Mouse (Mus musculus) left cerebral cortex, postnatal 14 days (tissue): ENCODE measurements around the gene Tnfsf8. TPM values are rescaled to one million over a fixed set of nuclear protein-coding genes. Genes with fewer than 3 reads are reported as not detected.
A peak's percentile ranks its signal among the peaks of the same experiment; 100 is the strongest.

Source experiments
- DNase-seq, 2 experiments: peaks; one replicate each; pipeline ENCODE4 v3.0.0; 2021 to 2022; ENCODE audit warnings: low spot score in 2 of 2, mixed read lengths in 1 of 2
- intact Hi-C: fragments of 180-260 bp; cut with DNase I; formaldehyde crosslinking; loops from one replicate; pipeline ENCODE4 v1.15.1; 2025
- total RNA-seq, 2 experiments: library from RNA; stranded (reverse); gene quantifications; 2 replicates each; pipeline ENCODE4 v1.2.3; 2021

The Tnfsf8 gene
- total RNA-seq, 2 experiments from 2014 or later: not detected

- DNase-seq: no peak
- intact Hi-C loops: loop anchor here (10.0 kb wide), 1 partner anchor 352 kb away; the partner anchor contains the start of gene Whrn
Observed at GRCm38 (mm10) chr4:63846881-63847597, 14.1 kb downstream of the Tnfsf8 start.

- intact Hi-C loops: loop anchor here (10.0 kb wide), 1 partner anchor 351 kb away; the partner anchor contains the start of gene Whrn
- no peak for DNase-seq
Observed at GRCm38 (mm10) chr4:63845760-63846159, 15.4 kb downstream of the Tnfsf8 start.

- peak; percentile 29 to 57 for DNase-seq
- intact Hi-C loops: loop anchor here (5.0 to 10.0 kb wide), 2 partner anchors 349 to 427 kb away; partner anchors contain the start of gene Whrn
Observed at GRCm38 (mm10) chr4:63843924-63844323, 17.2 kb downstream of the Tnfsf8 start.

GRCm38 (mm10) chr4:63842278-63842677 is 18.9 kb downstream of the Tnfsf8 start:
- no peak for DNase-seq
- intact Hi-C loops: loop anchor here (5.0 to 10.0 kb wide), 2 partner anchors 347 to 425 kb away; partner anchors contain the start of gene Whrn

GRCm38 (mm10) chr4:63840457-63840856 is 20.7 kb downstream of the Tnfsf8 start:
- peak; percentile 15 to 20 for DNase-seq
- intact Hi-C loops: loop anchor here (1.0 to 10.0 kb wide), 3 partner anchors 154 to 423 kb away; partner anchors contain the start of gene Whrn

- intact Hi-C loops: no loop called here
- no peak for DNase-seq
Observed at GRCm38 (mm10) chr4:63823136-63823535, 38.0 kb downstream of the Tnfsf8 start.

GRCm38 (mm10) chr4:63817505-63817904 is 43.6 kb downstream of the Tnfsf8 start:
- DNase-seq: no peak
- intact Hi-C loops: no loop called here

- intact Hi-C loops: no loop called here
- DNase-seq: no peak
Observed at GRCm38 (mm10) chr4:63815668-63816067, 45.5 kb downstream of the Tnfsf8 start.

- intact Hi-C loops: no loop called here
Observed at GRCm38 (mm10) chr4:63798083-63798482, 63.1 kb downstream of the Tnfsf8 start.

GRCm38 (mm10) chr4:63796527-63796926 is 64.6 kb downstream of the Tnfsf8 start:
- intact Hi-C loops: no loop called here
- DNase-seq: no peak

More at GRCm38 (mm10) chr4:63798083-63798482, 63.1 kb downstream of the Tnfsf8 start:
- no peak for DNase-seq

GRCm38 (mm10) chr4:63792328-63792727 is 68.8 kb downstream of the Tnfsf8 start:
- intact Hi-C loops: no loop called here
- no peak for DNase-seq

GRCm38 (mm10) chr4:63785466-63785865 is 75.7 kb downstream of the Tnfsf8 start:
- intact Hi-C loops: no loop called here
- no peak for DNase-seq

GRCm38 (mm10) chr4:63783826-63784225 is 77.3 kb downstream of the Tnfsf8 start:
- DNase-seq: no peak
- intact Hi-C loops: no loop called here

- DNase-seq: no peak
- intact Hi-C loops: no loop called here
Observed at GRCm38 (mm10) chr4:63782970-63783613, 78.1 kb downstream of the Tnfsf8 start.

Other genes starting within 250 kb of the Tnfsf8 start
- gene Tex48, start 238.9 kb downstream of the Tnfsf8 start, total RNA-seq: not detected
- not detected for gene Gm11214, start 198.0 kb downstream of the Tnfsf8 start, total RNA-seq
- under 1 TPM; 0.21 to 0.26 TPM for gene Tnfsf15, start 116.2 kb downstream of the Tnfsf8 start, total RNA-seq
- 1 to 10 TPM; 8.6 to 9.2 TPM for gene Tnc, start 185.7 kb upstream of the Tnfsf8 start, total RNA-seq